Mouse (Mus musculus): ENCODE measurements around the gene Bclaf3. TPM values are rescaled to one million over a fixed set of nuclear protein-coding genes. Genes with fewer than 3 reads are reported as not detected.

The Bclaf3 gene
- 21.4 TPM for polyA plus RNA-seq (2014; fragmentation: Illumina TruSeq; extraction: RNeasy Lipid Tissue Mini Kit (QIAGEN cat#74804); ENCODE audit: low read depth, low replicate concordance)

DNA sequence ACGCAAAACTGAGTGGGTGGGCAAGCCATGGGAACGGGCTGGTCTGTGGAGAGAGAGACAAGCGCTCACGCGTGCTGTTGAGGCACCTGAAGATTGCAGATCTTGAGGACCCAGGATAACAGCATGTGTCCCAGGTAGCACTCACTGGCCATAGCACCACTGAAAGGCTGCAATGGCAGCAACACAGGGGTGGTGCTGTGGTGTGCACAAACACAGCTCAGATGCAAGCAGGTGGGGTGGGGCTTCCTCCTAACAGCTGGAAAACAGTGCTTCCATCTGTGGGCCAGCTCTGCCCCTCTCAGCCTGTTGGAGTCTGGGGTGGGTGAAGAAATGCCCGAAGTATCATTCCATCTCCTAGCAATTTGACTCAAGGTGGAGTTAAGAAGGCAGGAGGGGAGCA lies at the start of gene Bclaf3:
Gene Bclaf3, plus strand, starts transcription at position 301 of the 400 bp plus-strand sequence.

GRCm38 (mm10) chrX:159626907-159627587 lies 100.6 kb downstream of the Bclaf3 start, which contains the start of gene Sh3kbp1:
Gene Sh3kbp1, plus strand, starts transcription at chrX:159627272.

Other genes starting within 250 kb of the Bclaf3 start
- gene Eif1ax, start 154.5 kb upstream of the Bclaf3 start, polyA plus RNA-seq (2014; fragmentation: Illumina TruSeq; extraction: RNeasy Lipid Tissue Mini Kit (QIAGEN cat#74804); ENCODE audit: low read depth, low replicate concordance) = 59.5 TPM
- gene Map7d2, start 112.1 kb upstream of the Bclaf3 start, polyA plus RNA-seq (2014; fragmentation: Illumina TruSeq; extraction: RNeasy Lipid Tissue Mini Kit (QIAGEN cat#74804); ENCODE audit: low read depth, low replicate concordance) = 7.2 TPM
- gene Sh3kbp1, start 100.6 kb downstream of the Bclaf3 start, polyA plus RNA-seq (2014; fragmentation: Illumina TruSeq; extraction: RNeasy Lipid Tissue Mini Kit (QIAGEN cat#74804); ENCODE audit: low read depth, low replicate concordance) = 88.9 TPM